Mouse (Mus musculus) CH12F3 (cell line): ENCODE results near the gene Skida1.
"Not testable (repeated sequence)": the region's sequence is repeated elsewhere in the genome, so short reads cannot be mapped to it uniquely, and the experiment has no call there.

Experiments used
- in situ Hi-C: fragments of 300-500 bp; cut with MboI; formaldehyde crosslinking; loops from 2 replicates; pipeline ENCODE4 v1.14.3; 2020; ENCODE audit warnings: low sequenced_read_pairs

Skida1 gene

GRCm38 (mm10) chr2:18048453-18049075 lies at the start of gene Skida1:
TSS of gene Skida1 (minus strand) at chr2:18049051.
- in situ Hi-C loops: no loop called here

GRCm38 (mm10) chr2:18095804-18096203 lies 47.0 kb upstream of the Skida1 start:
- in situ Hi-C loops: no loop called here

GRCm38 (mm10) chr2:18094319-18094718 lies 45.5 kb upstream of the Skida1 start:
- in situ Hi-C loops: no loop called here

DNA sequence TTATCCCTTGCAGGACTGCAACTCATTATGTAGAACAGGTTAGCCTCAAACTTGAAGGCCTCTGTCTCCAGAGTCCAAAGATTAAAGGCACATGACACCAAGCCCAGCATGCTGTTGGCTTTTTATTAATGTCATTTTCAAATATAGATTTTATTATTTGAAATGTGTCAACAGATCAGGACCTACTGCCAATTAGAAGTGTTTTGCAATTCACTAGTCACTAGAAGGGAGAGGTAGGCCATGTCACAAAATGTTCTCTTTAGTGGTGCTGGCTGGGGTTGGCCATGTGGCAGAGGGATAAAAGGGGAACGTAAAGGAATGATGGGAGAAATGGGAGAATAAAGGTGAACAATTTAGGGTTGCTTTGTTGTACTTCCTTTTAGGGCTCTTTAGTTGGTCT lies 45.0 kb upstream of the Skida1 start:
- in situ Hi-C loops: no loop called here

DNA sequence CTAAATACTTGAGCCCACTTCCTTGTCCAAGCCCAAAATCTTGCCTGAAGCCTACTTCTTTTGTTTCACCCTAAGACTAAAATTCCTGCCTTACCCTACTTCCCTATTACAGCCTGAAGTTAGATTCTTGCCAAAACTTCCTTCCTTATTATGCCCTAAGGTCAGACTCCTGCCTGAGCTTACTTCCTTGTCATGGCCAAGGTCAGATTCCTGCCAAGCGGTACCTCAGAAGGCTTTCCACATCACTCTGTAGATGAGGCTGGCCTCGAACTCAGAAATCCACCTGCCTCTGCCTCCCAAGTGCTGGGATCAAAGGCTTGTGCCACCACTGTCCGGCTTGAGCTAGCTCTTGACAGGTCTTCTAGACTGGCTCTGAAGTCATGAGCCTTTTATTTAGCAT lies 38.8 kb upstream of the Skida1 start:
- in situ Hi-C loops: not testable (repeated sequence)

DNA sequence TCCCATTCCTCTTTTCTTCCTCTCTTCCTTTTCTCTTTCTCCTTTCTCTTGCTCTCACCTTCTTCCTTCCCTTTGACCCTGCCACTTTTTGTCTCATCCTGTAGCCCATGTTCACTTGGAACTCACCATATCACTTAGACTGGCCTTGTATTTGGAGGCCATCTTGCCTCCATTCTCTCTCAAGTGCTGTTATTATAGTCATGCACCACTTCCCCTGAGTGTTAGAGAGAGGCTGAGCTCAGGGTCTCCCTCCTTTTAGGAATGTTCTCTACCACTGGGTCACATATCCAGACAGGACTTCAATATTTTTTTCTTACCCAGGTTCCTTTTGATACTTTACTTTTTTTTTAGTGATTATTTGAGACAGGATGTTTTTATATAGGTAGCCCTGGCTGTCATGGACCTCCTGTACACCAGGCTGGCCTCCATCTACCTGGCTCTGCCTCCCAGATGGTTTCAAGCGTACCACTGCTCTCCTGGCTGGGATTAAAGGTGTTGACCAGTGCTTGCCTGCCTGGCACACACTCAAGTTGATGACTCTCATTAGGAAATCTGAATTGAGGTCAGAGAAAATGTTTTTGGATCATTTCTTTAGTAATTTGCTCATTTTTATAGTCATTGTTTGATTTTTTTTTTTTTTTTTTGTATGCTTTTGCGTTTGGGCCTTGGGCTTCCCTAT lies 31.5 kb upstream of the Skida1 start:
- in situ Hi-C loops: no loop called here

DNA sequence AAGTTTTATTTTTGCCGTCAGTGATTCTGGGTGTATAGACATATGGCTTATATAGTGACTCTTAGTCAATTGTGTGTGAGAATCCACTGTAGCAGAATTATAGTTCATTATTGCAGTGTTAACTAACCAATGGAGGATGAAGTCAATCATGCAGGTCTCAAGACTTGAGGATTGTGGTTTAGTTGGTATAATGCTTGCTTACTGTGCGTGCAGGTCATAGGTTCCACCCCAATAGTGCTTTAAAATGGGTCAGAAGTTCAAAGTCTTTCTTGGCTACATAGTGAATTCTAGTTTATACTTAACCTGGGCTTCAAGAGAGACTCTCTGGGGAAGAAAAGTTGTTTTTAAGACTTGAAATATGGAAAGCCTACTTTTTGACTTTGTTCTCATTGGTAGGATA lies 23.1 kb upstream of the Skida1 start:
- in situ Hi-C loops: no loop called here

DNA sequence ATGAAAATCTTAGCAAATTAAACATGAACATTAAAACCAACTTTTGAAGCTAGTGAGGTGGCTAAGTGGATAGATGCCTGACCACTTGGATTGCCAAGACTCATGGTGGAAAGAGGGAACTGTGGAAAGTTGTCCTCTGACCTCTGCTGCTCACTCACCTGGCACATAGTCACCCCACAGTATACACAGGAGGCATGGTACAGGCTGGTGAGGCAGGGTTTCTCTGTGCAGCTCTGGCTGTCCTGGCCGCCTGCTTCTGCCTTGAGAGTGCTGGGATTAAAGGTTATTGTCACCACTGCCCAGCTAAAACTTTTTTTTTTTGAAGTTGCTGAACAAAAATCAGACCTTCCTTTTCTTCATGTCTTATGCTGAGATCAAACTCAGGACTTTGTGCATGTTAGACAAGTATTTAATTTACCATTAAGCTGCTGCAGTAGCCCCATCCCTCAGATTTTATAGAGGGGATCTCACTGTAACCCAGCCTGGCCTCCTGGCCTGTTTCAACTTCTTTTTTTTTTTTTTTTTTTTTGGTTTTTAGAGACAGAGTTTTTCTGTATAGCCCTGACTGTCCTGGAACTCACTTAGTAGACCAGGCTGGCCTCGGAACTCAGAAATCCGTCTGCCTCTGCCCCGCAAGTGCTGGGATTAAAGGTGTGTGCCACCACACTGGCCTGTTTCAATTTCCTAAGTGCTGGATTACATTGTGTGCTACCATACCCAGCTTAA lies 19.4 kb upstream of the Skida1 start:
- in situ Hi-C loops: no loop called here

DNA sequence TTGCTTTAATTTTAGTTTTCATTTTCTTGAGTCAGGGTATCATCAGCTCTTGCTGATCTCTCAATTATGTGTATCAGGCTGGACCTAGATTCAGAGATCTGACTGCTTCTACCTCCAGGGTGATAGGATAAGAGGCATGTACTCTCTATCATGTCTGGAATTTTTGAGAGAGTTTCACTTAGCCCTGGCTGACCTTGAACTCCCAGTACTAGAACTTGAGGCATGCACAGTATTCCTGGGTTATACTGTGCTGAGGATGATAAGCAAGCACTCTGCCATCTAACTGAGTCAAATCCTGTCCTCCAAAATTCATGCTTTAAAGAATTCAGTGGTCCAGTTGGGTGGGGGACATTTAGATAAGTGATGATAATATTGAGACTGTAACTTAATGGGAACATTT lies 17.6 kb upstream of the Skida1 start:
- in situ Hi-C loops: no loop called here

DNA sequence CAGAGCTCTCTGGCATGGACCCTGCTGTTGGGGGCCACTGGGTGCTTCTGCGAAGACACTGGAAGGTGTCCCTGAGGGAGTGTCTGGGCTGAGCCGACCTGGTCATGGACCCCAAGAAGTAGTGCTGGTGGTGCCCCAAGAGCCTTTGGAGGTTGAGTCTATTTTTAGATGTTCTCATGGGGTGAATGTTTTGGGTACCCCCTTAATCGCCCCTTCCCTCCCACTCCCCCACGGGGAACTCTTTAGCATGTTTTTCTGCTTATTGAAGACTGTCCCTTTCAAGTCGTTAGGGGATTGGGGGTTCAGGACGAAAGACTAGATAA lies 16.8 kb upstream of the Skida1 start:
- in situ Hi-C loops: no loop called here

DNA sequence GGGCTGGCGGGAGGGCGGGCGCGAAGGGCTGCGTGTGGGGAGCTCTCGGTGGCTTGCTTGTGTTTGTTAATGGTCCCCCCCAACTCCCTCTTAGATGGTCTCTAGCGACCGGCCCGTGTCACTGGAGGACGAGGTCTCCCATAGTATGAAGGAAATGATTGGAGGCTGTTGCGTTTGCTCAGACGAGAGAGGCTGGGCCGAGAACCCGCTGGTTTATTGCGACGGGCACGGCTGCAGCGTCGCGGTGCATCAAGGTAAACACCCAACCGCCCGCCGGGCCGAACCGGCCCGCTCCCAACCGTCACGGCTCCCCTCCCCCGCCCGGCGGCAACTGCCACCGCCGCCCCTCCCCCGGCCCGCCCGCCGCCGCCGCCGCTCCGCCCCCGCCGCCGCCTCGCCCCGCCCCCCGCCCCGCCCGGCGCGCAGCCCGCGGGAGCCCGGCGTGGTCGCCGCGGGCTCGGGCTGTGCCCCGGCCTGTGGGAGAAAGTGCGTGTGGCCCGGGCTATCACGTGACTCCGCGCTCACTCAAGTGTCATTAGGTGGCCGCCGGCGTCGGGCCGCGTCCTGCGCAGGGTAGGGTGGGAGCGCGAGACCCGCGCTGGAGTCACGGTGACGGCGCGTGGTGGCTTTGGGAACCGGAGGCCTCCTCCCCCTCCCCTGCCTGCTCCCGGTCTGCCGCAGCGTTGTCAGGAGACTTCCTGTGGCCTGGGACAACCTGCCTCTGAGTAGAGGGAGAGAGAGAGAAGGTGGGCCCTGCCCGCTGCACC lies 16.3 kb upstream of the Skida1 start:
- in situ Hi-C loops: no loop called here

DNA sequence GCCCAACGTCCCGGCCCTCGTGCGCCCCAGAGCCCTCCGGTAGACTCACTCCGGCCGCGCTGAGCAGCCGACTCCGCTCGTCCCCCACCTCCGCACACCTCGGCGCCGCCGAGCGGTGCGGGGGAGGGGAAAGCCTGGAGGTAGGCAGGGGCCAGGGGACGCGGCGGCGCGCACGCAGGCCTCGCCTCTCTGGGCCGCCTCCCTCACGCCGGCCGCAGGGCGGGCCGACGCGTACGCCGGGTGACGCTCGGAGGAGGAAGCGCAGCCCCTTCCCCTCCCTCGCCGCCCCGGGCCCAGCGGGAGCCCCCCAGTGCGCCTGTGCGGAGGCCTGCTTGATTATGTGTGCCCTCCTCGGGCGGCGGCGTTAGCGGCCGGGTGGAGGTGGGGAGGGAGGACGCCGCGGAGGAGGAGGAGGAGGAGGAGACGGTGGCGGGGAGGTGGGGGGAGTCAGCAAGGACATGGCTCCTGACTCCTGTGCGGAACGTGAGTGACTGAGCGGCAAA lies 15.6 kb upstream of the Skida1 start:
- in situ Hi-C loops: no loop called here

DNA sequence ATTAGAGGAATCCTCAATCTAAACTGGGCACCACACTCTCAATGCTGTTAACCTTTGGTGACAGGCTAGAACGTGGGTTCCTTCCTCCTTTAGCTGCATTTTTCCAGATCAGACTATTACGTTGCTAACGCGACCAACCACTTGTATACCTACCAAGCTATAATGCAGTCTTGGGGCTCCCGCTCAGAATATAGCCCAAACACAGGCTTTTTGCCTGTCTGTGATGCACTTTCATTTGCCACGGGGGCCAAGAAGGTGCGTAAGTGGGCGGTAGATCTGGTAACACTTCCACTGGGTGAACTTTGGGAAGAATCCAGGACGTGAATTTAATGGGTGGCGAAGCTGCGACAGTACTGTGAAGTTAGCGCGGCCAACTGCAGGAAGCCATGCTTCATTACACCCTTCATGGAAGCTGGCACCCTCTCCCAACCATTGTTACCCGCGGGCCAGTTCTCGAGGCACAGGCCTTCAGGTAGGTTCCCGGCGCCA lies 15.0 kb upstream of the Skida1 start:
- in situ Hi-C loops: no loop called here

DNA sequence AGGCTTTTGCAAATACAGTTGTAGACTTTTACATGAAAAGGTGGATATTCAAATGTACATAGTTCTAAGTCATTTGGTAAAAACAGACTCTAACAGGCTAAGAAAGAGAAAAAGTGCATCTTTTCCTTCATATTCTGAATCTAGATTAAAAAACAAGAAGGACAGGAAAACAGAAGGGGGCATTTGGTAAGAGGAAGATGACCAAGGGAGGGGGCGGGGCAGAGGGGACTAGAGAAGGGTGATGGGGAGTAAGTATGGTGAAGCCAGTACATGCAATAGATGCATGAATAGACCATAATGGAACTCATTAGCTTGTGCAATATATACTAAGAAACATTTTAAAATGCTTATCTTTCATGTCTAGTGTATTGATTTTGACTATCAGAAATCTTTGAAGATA lies 11.5 kb upstream of the Skida1 start:
- in situ Hi-C loops: no loop called here

DNA sequence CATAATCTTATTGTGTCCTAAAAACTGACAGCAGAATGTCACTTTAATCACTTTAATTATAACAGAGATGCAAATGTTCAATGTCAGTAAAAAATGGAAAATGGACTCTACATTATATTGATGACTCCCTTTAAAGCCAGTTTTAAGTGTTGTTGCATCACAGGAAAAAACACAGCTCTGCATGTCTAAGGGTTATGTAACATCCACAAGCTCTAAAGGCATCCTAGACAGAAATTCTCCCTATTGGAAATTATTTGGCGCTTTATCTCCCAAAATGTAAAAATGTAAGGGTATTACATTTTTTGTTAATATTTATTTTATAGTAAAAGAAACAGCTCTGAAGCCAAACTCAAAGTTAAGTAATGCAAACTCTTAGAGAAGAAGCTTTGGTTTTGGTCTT lies 11.0 kb upstream of the Skida1 start:
- in situ Hi-C loops: no loop called here

GRCm38 (mm10) chr2:18059063-18059462 lies 10.2 kb upstream of the Skida1 start:
- in situ Hi-C loops: no loop called here

- in situ Hi-C loops: no loop called here
Observed at GRCm38 (mm10) chr2:18058146-18058708, 9.4 kb upstream of the Skida1 start.

GRCm38 (mm10) chr2:18057336-18058145 lies 8.7 kb upstream of the Skida1 start:
- in situ Hi-C loops: no loop called here

- in situ Hi-C loops: no loop called here
Observed at GRCm38 (mm10) chr2:18056786-18057255, 8.0 kb upstream of the Skida1 start.
